Mouse (Mus musculus) thymus, postnatal 25 days (tissue): ENCODE measurements around the gene Itga3.

Source experiments
- DNase-seq: peaks from one replicate; pipeline ENCODE4 v3.0.0; 2022

Gene Itga3

DNA sequence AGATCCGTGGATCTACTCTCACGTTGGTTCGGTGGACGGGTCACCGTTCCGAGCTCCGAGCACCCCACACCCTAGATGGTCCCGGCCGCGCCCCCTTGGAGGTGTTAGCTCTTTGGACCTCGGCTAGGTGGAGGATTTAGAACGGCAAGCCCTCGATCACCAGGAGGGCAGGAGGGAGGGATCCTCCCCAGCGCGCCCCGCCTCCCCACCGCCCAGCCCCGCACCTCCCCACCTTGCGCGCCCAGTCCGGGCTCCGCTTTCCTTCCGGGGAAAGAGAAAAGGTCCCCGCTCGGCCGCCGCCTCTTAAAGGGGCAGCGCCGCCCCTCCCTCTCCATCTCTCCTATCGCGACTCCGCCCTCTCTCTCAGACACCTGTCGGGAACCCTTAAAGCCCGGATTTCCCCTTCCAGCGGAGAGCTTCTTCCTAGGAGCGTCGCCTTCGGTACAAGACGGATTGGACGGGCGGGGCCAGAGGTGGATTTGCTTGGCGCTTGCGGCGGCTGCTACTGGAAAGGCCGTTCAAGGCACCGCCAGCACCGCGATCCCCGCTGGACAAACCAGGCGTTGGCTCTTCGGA lies at the start of gene Itga3:
Gene Itga3 (minus strand): TSS at position 266 of the 576 bp plus-strand sequence.
- DNase-seq: peak; percentile 44

DNA sequence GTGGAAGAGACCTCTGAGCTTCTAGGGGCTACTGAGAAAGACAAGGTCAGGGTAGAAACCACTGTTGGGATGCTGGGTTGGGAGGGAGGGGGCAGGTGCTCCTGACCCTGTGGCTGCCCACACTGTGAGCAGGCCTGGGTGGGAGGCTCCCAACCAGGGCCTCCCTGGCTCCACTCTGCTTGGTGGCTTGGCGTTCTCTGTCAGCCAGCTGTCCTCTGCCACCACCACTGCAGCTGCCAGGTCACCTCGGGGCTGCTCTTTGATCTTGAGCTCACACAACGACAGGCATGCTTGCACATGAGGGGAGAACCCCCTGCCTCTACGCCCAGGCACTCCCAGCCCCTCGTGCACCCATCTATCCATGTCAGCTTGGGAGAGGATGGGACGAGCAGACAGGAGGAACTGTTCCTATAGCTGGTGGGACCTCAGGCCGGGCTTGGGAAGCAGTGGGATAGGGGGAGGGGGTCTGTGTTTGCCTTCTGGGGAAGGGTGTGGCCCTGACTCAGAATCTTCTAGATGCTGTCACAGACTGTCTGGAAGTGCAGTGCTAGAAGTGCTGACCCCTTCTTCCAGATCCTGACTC lies 48.9 kb upstream of the Itga3 start:
- DNase-seq: no peak

DNA sequence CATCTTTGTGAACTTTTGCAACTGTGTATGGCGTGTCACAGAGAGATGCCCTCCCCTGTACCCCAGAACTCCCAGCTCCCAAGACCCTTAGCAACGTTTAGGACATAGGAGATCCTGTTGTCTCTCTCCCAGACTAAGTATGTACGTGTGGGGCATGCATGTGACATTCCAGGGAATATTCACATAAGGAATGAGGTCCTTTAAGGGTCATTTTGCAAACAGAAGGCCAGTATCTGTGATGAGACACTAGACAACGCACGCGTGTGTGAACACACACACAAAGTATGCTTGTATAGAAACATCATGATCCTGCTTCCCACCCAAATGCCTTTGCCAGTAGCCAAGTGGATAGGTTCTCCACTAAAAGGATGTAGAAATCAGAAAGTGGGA lies 45.5 kb upstream of the Itga3 start:
- no peak for DNase-seq

DNA sequence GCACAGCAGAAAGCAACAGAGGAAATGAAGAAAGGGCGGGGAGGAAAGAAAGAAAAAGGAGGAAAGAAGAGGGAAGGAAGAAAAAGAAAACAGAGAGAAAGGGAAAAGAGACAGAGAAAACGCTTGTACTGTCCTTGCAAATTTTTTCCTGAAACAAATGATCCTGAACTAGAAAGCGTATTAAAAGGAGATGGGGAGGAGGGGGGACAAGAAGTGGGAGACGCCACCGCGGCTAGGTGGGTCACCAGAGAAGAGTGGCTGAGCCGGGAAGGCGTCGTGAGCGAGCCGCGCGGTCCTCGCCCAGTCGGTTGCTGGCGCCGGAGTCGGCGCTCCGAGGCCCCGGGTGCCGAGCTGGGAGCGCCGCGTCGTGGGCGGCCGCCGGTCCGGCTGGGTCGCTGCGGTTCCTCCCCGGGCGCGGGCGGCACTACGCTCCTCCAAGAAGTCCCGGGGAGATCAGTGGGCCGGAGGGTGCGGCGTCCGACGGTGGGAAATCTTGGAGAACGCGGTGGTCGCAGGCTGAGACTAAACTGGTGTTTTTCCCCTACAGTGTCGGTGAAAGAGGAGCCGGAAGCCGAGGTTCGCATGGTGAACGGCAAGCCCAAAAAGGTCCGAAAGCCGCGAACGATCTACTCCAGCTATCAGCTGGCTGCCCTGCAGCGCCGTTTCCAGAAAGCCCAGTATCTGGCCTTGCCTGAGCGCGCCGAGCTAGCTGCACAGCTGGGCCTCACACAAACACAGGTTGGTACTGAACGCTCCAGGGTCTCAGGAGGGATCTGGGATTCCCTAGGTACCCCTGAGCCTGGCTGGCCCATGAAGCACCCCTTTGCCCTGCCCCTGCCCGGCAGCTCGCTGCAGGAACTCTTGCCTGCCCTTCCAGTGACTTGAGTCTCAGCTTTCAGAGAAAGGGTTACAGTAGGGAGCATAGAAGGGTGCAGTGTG lies 44.8 kb upstream of the Itga3 start:
- DNase-seq: no peak

DNA sequence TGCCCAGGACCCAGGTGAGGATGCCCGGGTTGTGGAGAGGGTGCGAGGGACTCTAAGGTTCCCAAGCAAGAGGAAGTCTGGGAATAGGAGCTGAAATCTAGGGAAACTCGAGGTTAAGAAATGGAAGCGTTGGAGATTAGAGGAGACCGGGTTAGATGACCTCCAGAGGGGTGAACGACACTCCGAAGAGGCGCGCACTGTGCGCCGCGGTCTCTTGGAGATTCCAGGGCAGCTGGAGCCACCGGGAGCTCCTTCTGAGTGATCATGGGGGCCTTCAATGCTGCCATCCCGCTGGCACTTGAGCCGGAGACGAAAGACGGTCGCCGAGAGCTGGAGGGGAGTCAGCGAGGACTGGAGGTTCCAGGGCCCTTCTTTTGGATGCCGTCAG lies 44.0 kb upstream of the Itga3 start:
- DNase-seq: no peak

DNA sequence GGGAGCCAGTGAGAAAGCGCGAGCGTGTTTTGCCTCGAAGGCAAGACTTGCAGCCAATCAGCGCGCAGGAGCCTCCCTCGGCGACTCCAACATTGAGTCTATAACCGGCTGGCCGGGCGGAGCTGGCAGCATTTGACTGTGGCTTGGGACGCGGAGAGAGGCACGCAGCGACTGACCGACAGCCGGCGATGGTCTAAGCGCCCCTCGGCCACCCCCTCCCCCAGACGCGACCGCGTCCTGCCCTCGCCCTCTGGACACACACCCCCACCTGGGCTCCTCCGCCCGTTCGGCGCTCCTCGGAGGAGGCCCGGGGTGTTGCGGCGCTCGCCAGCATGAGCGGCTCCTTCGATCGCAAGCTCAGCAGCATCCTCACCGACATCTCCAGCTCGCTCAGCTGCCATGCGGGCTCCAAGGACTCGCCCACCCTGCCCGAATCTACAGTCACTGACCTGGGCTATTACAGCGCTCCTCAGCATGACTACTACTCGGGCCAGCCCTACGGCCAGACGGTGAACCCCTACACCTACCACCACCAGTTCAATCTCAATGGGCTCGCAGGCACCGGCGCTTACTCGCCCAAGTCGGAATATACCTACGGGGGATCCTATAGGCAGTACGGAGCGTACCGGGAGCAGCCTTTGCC lies 43.5 kb upstream of the Itga3 start, which contains the start of gene Dlx3:
Gene Dlx3 (plus strand): TSS at position 130 of the 643 bp plus-strand sequence.
- no peak for DNase-seq

DNA sequence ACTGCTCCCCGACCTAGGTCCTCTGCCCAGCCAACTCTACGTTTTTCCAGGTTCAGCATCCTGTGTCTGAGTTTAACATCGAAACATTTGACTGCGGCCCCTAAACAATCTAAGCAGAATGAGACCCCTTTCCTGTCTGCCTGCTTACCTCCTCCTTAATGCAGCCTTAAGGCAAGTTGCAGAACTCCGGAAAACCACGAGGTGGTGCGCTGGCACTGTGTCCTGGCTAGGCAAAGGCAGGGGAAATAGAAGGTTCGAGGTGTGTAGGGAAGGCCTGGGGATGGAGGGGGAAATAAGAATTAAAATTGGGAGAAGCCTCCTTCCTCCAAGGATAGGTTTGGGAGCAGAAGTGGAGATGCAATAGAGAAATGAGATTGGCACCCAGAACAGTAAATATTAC lies 41.9 kb upstream of the Itga3 start:
- DNase-seq: peak; percentile 72

DNA sequence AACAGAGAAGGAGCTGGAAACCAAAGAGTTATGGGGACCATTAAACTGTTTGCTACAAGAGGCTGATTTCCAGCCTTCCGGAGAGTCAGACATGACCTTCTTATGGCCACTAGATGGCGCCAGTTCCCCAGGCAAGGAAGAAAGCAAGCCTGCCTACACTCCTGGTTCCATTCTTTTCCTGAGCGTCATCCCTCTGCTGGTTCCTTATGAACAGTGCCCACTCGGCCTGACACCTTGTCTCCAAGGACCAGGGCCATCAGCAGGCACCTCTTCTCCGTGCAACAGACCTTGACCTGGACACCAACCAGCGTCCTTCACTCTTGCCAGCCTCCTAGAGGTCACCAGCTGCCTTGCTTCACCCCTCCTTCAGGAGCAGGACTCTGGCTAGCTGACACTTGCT lies 40.4 kb upstream of the Itga3 start:
- DNase-seq: peak; percentile 56

DNA sequence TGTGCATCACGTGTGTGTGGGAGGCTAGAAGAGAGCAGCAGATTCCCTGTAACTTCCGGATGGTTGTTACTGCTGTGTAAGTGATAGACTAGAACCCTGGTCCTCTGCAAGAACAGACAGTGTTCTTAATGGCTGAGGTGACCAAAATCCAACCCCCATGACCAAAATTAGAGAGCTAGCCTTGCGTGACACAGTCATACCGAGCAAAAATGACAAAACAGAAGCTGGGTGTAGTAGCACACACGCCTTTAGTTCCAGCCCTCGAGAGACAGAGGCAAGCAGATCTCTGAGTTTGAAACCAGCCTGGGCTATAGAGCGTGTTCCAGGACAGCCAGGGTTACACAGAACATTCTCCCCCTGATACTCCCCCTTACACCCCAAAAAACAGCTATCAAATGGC lies 33.5 kb upstream of the Itga3 start:
- no peak for DNase-seq

DNA sequence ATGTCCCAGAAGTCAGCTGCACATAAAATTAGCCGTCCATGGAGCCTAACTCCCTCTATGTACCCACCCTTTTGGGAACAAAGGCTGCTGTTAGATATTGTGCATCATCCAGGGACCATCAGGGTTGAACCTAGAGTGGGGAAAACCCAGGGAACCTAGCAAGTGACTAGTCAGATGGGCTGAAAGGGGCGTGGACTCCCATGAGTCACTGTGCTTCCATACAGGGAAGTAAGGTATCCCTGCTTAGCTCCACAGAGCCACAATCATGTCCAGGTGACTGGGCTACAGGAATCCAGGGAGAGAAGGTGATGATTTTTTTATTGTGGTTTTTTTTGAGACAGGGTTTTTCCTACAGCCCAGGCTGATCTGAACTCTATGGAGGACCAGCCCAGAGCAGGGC lies 32.4 kb upstream of the Itga3 start:
- DNase-seq: no peak

DNA sequence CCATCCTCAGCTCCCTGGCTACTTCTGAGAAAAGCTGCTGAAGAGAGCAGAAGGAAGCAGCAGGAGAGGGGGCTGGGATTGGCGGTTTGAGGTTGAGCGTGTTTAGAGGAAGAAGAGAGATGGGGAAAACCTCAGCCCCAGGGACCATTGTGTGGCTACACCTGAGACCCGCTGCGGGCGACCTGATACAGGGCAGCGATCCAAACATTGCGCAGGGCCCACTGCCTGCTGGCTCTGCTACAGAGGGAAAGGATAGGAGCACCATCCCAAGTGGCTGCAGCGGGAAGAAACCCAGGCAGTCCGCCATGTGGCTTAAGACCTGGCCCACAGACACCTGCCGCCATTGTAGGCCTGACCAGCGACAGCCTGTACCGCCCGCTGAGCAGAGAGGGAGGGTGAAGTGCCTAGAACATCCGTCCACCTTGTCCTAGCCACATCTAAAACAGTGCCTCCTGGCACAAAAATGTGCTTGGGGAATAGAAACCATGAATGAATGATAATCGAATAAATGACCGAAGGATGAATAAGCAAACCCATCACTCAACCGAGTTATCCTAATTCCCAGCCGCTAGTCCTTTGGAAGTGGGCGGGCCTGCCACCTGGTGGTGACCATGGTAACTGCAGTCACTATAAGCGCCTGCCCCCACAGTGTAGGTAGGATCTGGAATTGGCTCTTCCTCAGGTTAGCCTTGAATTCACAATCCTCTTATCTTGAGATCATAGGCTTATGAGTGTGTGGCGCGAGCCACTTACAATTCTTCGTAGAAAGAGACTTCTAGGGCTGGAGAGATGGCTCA lies 30.0 kb upstream of the Itga3 start:
- DNase-seq: peak; percentile 60

DNA sequence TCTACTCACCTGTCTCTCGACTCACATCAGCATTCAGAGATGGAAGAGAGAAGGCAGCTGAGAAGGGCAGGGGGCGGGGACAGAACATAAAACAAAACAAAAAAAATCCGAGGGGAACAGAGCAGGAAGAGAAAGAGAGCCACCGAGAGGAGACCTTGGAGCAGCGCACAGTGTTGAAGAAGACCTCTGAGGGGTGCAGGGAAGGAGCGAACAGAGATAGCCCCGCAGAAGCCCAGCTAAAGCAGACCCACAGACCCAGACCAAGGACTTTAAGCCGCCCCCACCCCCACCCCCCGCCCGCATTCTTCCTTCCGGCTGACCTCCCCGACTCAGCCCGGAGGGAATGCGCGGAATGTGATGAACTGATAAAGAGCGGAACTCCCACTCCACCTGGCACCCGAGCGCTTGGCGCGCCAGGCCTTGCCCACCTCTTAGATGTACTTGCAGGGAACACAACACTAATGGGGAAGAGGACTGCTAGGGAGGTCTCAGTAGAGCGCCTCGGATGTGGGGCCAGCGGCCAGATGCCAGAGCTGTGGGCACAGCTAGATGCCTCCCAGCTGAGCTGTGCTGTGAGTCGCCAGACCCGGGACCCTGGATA lies 28.8 kb upstream of the Itga3 start:
- no peak for DNase-seq

DNA sequence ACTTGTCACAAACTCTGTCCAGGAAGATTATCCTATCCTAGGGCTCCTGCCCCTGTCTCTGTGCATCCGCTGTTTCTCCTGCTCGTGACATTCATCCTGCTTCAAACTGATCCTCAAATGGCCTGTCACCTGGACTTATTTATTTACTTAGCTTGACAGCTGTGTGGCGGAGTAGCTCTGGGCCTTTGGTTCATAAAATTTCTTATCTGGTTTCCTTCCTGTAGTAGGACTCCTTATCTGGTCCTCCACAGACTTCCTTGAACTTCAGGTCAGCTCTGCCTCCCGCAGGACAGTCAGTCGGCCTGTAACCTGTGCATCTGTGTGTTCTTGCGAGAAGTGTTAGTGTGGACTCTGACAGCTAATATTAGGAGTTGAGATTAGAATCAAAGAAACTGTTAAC lies 27.7 kb upstream of the Itga3 start:
- no peak for DNase-seq

DNA sequence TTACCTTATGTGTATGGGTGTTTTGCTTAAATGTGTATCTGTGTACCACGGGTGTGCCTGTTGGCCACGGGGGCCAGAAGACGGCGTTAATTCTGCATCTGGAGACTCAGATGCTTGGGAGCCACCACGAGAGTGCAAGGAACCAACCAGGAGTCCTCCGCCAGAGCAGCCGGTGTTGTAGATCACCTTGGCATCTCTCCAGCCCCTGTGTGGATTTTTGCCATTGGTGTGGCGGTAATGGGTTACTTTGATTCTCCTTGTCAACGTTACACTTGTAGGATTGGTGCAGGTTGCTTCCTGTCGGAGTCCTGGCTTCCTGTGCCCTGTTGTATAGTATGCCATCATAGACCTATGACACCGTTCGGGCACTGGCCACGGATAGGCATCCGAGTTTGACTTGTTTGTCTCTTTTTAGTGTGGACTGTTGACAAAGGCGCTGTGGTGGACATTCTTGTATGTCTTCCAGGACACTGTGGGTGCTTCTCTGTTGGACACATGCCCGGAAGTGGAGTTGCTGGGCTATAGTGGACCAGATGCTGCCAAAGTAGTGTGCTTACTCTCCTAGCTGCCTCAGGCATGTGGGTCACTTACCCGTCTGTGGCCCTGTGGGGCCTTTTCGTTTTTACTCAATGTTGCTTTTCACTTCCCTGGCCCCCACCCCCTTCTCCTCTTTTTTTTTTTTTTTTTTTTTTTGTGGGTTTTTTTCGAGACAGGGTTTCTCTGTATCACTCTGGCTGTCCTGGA lies 25.7 kb upstream of the Itga3 start:
- DNase-seq: no peak

DNA sequence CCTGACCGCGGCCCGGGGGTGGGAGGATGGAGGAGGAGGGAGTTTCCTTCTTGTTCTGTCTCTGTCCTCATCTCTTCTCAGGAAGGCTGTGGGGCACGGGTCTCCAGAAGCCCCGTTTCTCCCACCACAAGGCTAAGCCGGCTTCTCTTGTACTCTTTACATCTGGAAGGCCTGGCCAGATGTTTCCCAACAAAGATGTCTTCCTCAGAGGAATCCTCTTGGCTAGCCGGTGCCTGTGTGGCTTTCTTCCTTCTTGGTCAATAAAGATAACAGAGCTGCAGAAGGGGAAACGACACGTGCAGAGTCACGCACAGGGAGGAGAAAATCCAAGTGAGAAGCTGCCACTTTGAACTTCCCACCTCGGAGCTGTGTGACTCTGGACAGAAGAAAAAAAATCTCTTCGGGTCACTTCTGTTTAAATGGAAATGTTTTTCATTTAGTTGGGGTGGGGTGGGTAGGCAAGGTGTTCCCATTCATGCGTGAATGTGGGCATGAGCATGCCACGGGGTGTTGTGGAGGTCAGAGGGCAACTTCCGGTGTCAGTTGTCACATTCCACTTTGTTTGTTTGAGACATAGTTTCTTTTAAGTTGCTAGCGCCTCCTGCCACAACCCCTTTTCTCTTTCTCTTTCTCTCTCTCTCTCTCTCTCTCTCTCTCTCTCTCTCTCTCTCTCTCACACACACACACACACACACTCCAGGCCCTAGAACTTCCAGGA lies 24.6 kb upstream of the Itga3 start:
- DNase-seq: no peak

DNA sequence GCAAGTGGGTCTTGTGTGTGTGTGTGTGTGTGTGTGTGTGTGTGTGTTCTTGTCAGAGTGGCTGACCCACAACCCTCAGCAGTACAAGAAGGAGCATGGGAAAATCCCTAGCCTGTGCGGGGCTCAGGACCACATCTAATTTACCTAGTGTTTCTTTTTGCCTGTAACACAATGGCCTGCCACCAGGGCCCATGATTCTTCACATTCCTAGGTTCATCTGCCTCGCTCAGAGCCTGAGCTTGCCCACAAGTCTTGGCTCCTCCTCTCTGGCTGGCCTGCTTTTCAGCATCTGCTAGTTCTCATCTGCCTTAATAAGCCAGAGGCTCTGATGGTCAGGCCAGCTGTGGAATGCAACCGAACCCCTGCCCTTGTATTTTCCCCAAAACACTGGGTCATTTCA lies 23.8 kb upstream of the Itga3 start:
- DNase-seq: no peak

DNA sequence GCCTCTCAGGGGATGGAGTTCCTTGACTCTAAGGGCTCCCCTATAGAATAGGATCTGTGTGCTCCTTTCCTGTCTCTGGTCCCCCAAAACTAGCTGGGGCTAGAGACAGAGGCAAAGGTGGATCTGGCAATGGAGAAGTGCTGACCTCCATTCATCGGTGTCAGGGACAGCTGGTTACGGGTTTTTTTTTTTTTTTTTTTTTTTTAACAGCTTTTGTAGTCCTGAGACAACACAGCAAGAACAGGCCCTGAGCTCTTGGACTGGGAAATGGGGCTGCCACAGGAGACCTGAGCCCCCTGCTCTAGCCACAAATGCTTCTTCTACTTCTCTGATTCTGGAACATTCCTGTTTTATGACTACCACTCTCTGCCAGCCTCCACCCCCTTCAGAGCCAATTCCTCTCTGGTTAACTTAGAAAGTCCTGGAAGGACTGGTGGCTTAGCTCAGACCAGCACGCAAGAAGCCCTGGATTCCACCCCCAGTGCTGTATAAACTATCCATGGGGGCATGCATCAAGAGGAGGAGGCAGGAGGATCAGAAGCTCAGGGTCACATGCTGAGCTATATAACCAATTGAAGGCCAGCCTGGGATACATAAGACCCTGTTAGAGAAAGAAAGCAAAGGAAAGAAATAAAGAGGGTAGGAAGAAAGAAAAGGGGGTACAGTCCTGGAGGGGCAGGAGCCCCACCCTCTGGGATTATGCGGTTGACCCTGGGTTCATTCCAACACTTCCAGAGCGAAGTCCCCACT lies 21.9 kb upstream of the Itga3 start:
- DNase-seq: no peak

DNA sequence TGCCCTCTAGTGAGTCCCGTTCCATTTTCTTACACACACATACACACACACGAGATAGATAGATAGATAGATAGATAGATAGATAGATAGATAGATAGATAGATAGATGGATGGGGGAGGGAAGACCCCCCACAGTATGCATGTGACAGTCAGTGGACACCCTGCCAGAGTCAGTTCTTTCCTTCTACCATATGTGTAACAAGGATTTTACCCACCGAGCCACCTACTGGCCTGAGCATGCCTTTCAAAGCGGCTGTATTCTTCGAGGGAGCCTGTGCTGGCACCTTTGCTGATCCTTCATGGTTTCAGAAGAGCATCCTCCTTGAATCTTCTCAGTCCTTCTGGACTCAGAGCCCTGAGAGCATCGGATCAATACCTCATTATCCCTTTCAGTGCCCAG lies 21.3 kb upstream of the Itga3 start:
- no peak for DNase-seq

DNA sequence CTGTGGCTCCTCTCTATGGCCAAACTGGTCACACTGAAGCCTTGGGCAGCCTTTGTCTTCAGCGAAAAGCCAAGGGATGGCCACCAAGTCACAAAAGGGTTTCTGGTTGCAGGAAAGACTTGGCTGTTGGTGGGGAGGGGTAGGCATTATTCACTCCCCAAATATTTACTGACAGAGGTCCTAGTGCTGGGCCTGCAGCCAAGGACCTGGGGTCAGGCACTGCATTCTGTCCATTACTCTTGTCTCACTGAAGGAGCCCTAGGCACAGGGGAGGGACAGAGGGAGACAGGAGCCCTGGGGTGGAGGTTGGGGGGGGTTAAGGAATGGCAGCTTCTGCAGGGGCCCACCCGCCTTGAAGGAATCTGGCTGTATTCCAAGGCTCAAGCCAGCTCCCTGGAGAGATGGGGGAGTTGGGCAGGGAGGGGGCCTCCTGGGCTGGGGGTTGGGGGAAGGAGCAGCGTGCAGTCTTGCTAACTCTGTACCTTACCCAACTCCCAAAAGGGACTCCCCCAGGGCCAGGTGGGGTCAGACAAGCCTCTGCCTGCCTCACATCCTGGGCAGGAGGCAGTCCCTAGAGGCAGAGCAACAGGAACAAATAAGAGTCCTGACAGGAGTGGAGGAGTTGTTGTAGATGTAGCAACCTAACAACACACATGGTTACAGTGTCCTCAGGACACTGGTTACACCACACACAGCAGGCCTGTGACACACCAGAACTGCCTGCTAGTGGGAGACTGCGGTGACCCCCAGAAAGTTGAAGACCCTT lies 20.2 kb upstream of the Itga3 start:
- DNase-seq: no peak
